Mouse (Mus musculus): ENCODE data around the gene Cpa4. TPM values are rescaled to one million over a fixed set of nuclear protein-coding genes. Genes with fewer than 3 reads are reported as not detected.

Gene Cpa4
- total RNA-seq, 2 experiments from 2014 or later = not detected

DNA sequence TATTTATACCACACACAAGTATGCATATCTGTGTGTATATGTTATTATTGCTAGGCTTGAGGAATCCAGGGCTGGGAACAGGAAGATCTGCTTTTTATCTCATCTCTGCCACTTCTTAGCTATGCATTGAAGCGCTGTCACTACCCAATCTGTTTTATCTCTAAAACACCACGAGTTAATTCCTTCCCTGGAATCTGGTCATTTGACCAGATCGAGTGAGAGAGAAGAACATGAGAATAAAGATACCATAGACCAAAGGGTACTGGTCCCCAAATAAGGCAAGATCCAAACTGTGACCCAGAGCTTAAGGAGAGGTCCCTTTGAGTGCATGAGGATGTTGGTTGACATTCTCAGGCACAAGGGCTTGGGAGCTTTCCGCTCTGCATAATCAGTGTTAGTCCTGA is 53.8 kb downstream of the Cpa4 start:
- no peak for ATAC-seq (ENCODE audit: poor library complexity, severe bottlenecking)

GRCm38 (mm10) chr6:30624763-30625162 is 56.6 kb downstream of the Cpa4 start:
- no peak for ATAC-seq (ENCODE audit: poor library complexity, severe bottlenecking)

- ATAC-seq (ENCODE audit: poor library complexity, severe bottlenecking) = no peak
Observed at GRCm38 (mm10) chr6:30628152-30628551, 60.0 kb downstream of the Cpa4 start.

GRCm38 (mm10) chr6:30629989-30630388 is 61.8 kb downstream of the Cpa4 start:
- ATAC-seq (ENCODE audit: poor library complexity, severe bottlenecking) = no peak; the same call in 1 of the 2 replicates

DNA sequence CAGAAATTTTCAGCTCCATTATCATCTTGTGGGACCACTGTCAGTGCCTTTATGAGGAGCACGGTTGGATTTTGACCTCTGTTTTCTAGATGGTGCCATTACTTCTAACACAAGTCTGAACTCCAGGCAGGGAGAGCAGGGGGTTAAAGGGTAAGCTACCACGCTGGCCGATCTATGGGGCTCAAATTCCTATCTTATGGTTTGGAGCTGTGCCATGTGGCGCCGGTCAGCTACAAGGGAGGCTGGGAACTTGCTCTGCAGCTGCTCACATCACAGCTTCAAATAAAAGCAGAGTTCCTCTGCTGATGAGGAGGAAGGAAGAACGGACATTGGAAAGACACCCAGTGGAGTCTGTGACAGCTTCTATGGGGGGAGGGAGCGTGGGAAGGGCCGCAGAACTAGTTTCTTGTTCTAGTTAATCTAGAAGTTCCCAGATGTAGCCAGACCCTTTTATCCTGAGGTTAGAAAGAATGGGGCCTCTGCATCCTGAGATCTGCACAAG is 67.2 kb downstream of the Cpa4 start:
- no peak for ATAC-seq (ENCODE audit: poor library complexity, severe bottlenecking)

- ATAC-seq (ENCODE audit: poor library complexity, severe bottlenecking) = no peak
Observed at GRCm38 (mm10) chr6:30636186-30636842, 68.1 kb downstream of the Cpa4 start.

- no peak for ATAC-seq (ENCODE audit: poor library complexity, severe bottlenecking)
Observed at GRCm38 (mm10) chr6:30638674-30639268, 70.6 kb downstream of the Cpa4 start, which contains the start of gene Cpa1. Gene Cpa1, plus strand, starts transcription at chr6:30639218.

Other genes with a start within 250 kb of the Cpa4 start
- gene Zc3hc1, start 177.3 kb upstream of the Cpa4 start, total RNA-seq (2015) = 17.3 and 18.3 TPM in 2 replicates
- 21.5 and 24.8 TPM in 2 replicates for gene Zc3hc1, start 177.3 kb upstream of the Cpa4 start, total RNA-seq (2017)
- 14.5 and 16.4 TPM in 2 replicates for gene Klhdc10, start 166.5 kb upstream of the Cpa4 start, total RNA-seq (2015)
- gene Klhdc10, start 166.5 kb upstream of the Cpa4 start, total RNA-seq (2017) = 35.3 and 40.8 TPM in 2 replicates
- 40.3 and 42.3 TPM in 2 replicates for gene Tmem209, start 58.6 kb upstream of the Cpa4 start, total RNA-seq (2015)
- 24.0 and 39.0 TPM in 2 replicates for gene Tmem209, start 58.6 kb upstream of the Cpa4 start, total RNA-seq (2017)
- 0.68 TPM in 1 of 2 replicates, not detected in the other for gene Ssmem1, start 58.5 kb upstream of the Cpa4 start, total RNA-seq (2015)
- gene Ssmem1, start 58.5 kb upstream of the Cpa4 start, total RNA-seq (2017) = 0.44 and 1.1 TPM in 2 replicates
- gene Cpa2, start 26.8 kb upstream of the Cpa4 start, total RNA-seq (2015) = 0.27 TPM in 1 of 2 replicates, not detected in the other
- not detected in 2 replicates for gene Cpa2, start 26.8 kb upstream of the Cpa4 start, total RNA-seq (2017)
- gene Cpa5, start 42.6 kb downstream of the Cpa4 start, total RNA-seq (2015) = not detected in 2 replicates
- gene Cpa5, start 42.6 kb downstream of the Cpa4 start, total RNA-seq (2017) = not detected in 2 replicates
- not detected in 2 replicates for gene Cpa1, start 70.8 kb downstream of the Cpa4 start, total RNA-seq (2015)
- gene Cpa1, start 70.8 kb downstream of the Cpa4 start, total RNA-seq (2017) = not detected in 2 replicates
- 3.5 and 6.0 TPM in 2 replicates for gene Cep41, start 125.4 kb downstream of the Cpa4 start, total RNA-seq (2015)
- 2.0 and 3.1 TPM in 2 replicates for gene Cep41, start 125.4 kb downstream of the Cpa4 start, total RNA-seq (2017)
- gene Mest, start 155.2 kb downstream of the Cpa4 start, total RNA-seq (2015) = not detected in 2 replicates
- gene Mest, start 155.2 kb downstream of the Cpa4 start, total RNA-seq (2017) = 0.07 and 0.20 TPM in 2 replicates